Mouse (Mus musculus): ENCODE measurements around the gene Gm10719.
"Not testable (repeated sequence)": the region's sequence is repeated elsewhere in the genome, so short reads cannot be mapped to it uniquely, and the experiment has no call there.

Gene Gm10719

GRCm38 (mm10) chr9:3026136-3026535 is 8.9 kb downstream of the Gm10719 start:
- not testable (repeated sequence) for DNase-seq

DNA sequence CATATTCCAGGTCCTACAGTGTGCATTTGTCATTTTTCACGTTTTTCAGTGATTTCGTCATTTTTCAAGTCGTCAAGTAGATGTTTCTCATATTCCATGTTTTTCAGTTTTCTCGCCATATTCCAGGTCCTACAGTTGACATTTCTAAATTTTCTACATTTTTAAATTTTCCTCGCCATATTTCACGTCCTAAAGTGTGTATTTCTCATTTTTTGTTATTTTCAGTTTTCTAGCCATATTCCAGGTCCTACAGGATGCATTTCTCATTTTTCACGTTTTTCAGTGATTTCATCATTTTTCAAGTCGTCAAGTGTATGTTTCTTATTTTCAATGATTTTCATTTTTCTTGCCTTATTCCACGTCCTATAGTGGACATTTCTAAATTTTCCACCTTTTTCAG is 9.5 kb downstream of the Gm10719 start:
- not testable (repeated sequence) for DNase-seq

- DNase-seq, result not testable (repeated sequence)
Observed at GRCm38 (mm10) chr9:3027200-3027599, 10.0 kb downstream of the Gm10719 start.

GRCm38 (mm10) chr9:3029276-3030000 is 12.2 kb downstream of the Gm10719 start:
- DNase-seq, result not testable (repeated sequence)

DNA sequence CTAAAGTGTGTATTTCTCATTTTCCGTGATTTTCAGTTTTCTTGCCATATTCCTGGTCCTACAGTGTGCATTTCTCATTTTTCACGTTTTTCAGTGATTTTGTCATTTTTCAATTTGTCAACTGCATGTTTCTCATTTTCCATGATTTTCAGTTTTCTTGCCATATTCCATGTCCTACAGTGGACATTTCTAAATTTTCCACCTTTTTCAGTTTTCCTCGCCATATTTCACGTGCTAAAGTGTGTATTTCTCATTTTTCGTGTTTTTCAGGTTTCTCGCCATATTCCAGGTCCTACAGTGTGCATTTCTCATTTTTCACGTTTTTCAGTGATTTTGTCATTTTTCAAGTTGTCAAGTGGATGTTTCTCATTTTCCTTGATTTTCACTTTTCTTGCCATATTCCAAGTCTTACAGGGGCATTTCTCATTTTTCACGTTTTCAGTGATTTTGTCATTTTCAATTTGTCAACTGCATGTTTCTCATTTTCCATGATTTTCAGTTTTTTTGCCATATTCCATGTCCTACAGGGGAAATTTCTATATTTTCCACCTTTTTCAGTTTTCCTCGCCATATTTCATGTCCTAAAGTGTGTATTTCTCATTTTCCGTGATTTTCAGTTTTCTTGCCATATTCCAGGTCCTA is 13.6 kb downstream of the Gm10719 start:
- DNase-seq, result not testable (repeated sequence)

- DNase-seq, result not testable (repeated sequence)
Observed at GRCm38 (mm10) chr9:3034299-3034698, 17.1 kb downstream of the Gm10719 start, which contains the start of gene Gm17535. Gene Gm17535 (plus strand): TSS chr9:3034599.

GRCm38 (mm10) chr9:3036577-3036976 is 19.4 kb downstream of the Gm10719 start, which contains the start of gene Gm10715:
Gene Gm10715 (plus strand): TSS chr9:3036877.
- not testable (repeated sequence) for DNase-seq

GRCm38 (mm10) chr9:3038161-3038560 is 21.0 kb downstream of the Gm10719 start:
- not testable (repeated sequence) for DNase-seq

Measured in cerebellum, adult 11-12 months (tissue).